Mouse (Mus musculus): ENCODE measurements around the gene Tpd52l2. TPM values are rescaled to one million over a fixed set of nuclear protein-coding genes. Genes with fewer than 3 reads are reported as not detected.
A peak's percentile ranks its signal among the peaks of the same experiment; 100 is the strongest.
"Not testable (repeated sequence)": the region's sequence is repeated elsewhere in the genome, so short reads cannot be mapped to it uniquely, and the experiment has no call there.

Tpd52l2 gene
- polyA plus RNA-seq, 1 experiment from 2014 or later, result 151 TPM

- no peak for DNase-seq (ENCODE audit: extremely low spot score, low spot score)
Measured at GRCm38 (mm10) chr2:181493156-181493927, 3.6 kb upstream of the Tpd52l2 start, which contains the start of gene Abhd16b. Gene Abhd16b, plus strand, starts transcription at chr2:181493206.

GRCm38 (mm10) chr2:181494266-181494945 is 2.5 kb upstream of the Tpd52l2 start:
- H3K4me3 ChIP-seq, result no peak overlapping the region
- H3K9me3 ChIP-seq, result no peaks in the 10 kb centered on the region
- no peak for DNase-seq (ENCODE audit: extremely low spot score, low spot score)
- peaks cover 4% of the 10 kb centered on the region for H3K36me3 ChIP-seq (replicated peaks)
- peaks cover 23% of the 10 kb centered on the region for H3K4me1 ChIP-seq
- 83% methylated on average over 26 of the region's 26 CpGs for WGBS
- H3K27ac ChIP-seq, result no peak overlapping the region
- H3K27me3 ChIP-seq (ENCODE audit: poor library complexity, severe bottlenecking), result no peaks in the 10 kb centered on the region

More at GRCm38 (mm10) chr2:181493156-181493927, 3.6 kb upstream of the Tpd52l2 start, which contains the start of gene Abhd16b:
- peaks cover 21% of the 10 kb centered on the region for H3K4me1 ChIP-seq
- H3K4me3 ChIP-seq, result no peak within 1 kb of the TSS
- H3K9me3 ChIP-seq, result no peaks in the 10 kb centered on the region
- H3K36me3 ChIP-seq (replicated peaks), result no peaks in the 10 kb centered on the region
- H3K27ac ChIP-seq, result no peak within 1 kb of the TSS
- no peaks in the 10 kb centered on the region for H3K27me3 ChIP-seq (ENCODE audit: poor library complexity, severe bottlenecking)
- 86% methylated on average over 31 of the region's 31 CpGs for WGBS

- Histone ChIP-seq H3K4me3 (peak overlapping the region; percentile 83; the same call in 1 of the 2 replicates), H3K4me1 (peaks cover 23% of the 10 kb centered on the region), H3K36me3 (replicated peaks) (peaks cover 18% of the 10 kb centered on the region)
- H3K27ac ChIP-seq; H3K9me3 ChIP-seq; H3K27me3 ChIP-seq (ENCODE audit: poor library complexity, severe bottlenecking); DNase-seq (ENCODE audit: extremely low spot score, low spot score): not testable (repeated sequence)
- WGBS, result 61% methylated on average over 8 of the region's 8 CpGs
Measured at GRCm38 (mm10) chr2:181495845-181496244, 1.1 kb upstream of the Tpd52l2 start.

GRCm38 (mm10) chr2:181496281-181496680 is 661 bp upstream of the Tpd52l2 start:
- H3K27me3 ChIP-seq (ENCODE audit: poor library complexity, severe bottlenecking), result no peaks in the 10 kb centered on the region
- H3K4me1 ChIP-seq, result peaks cover 23% of the 10 kb centered on the region
- H3K36me3 ChIP-seq (replicated peaks), result peaks cover 23% of the 10 kb centered on the region
- peak overlapping the region; percentile 89 for H3K27ac ChIP-seq
- H3K9me3 ChIP-seq, result no peaks in the 10 kb centered on the region
- H3K4me3 ChIP-seq, result peak overlapping the region; percentile 83
- WGBS, result 15% methylated on average over 8 of the region's 8 CpGs
- peak; percentile 55 for DNase-seq (ENCODE audit: extremely low spot score, low spot score)

GRCm38 (mm10) chr2:181497548-181497875 is 570 bp downstream of the Tpd52l2 start:
- WGBS, result under 1% methylated on average over 12 of the region's 12 CpGs
- Histone ChIP-seq H3K9me3 (no peaks in the 10 kb centered on the region), H3K27me3 (ENCODE audit: poor library complexity, severe bottlenecking) (no peaks in the 10 kb centered on the region), H3K4me1 (peaks cover 19% of the 10 kb centered on the region), H3K4me3 (peak overlapping the region; percentile 83), H3K27ac (peak overlapping the region; percentile 89), H3K36me3 (replicated peaks) (peaks cover 35% of the 10 kb centered on the region)
- DNase-seq (ENCODE audit: extremely low spot score, low spot score), result no peak

GRCm38 (mm10) chr2:181498644-181499043 is 1.7 kb downstream of the Tpd52l2 start:
- Histone ChIP-seq H3K36me3 (replicated peaks) (peaks cover 46% of the 10 kb centered on the region), H3K27me3 (ENCODE audit: poor library complexity, severe bottlenecking) (no peaks in the 10 kb centered on the region), H3K27ac (no peak overlapping the region), H3K4me1 (peaks cover 19% of the 10 kb centered on the region), H3K4me3 (peak overlapping the region; percentile 83; the same call in 1 of the 2 replicates), H3K9me3 (no peaks in the 10 kb centered on the region)
- no peak for DNase-seq (ENCODE audit: extremely low spot score, low spot score)
- 83% methylated on average over 4 of the region's 4 CpGs for WGBS

- no peak overlapping the region for H3K4me3 ChIP-seq
- WGBS, result 94% methylated on average over 2 of the region's 2 CpGs
- no peaks in the 10 kb centered on the region for H3K27me3 ChIP-seq (ENCODE audit: poor library complexity, severe bottlenecking)
- H3K4me1 ChIP-seq, result 0 out of 2 replicates have a peak, but pooled peaks cover 3% of the 10 kb centered on the region
- H3K36me3 ChIP-seq (replicated peaks), result peaks cover 99% of the 10 kb centered on the region
- no peaks in the 10 kb centered on the region for H3K9me3 ChIP-seq
- DNase-seq (ENCODE audit: extremely low spot score, low spot score), result no peak
- H3K27ac ChIP-seq, result no peak overlapping the region
Measured at GRCm38 (mm10) chr2:181509191-181509590, 12.2 kb downstream of the Tpd52l2 start.

- no peak for DNase-seq (ENCODE audit: extremely low spot score, low spot score)
- Histone ChIP-seq H3K27me3 (ENCODE audit: poor library complexity, severe bottlenecking) (no peaks in the 10 kb centered on the region), H3K4me3 (no peak overlapping the region), H3K4me1 (no peaks in the 10 kb centered on the region), H3K27ac (no peak overlapping the region), H3K36me3 (replicated peaks) (peaks cover 99% of the 10 kb centered on the region), H3K9me3 (no peaks in the 10 kb centered on the region)
- 95% methylated on average over 8 of the region's 8 CpGs for WGBS
Measured at GRCm38 (mm10) chr2:181511231-181511630, 14.3 kb downstream of the Tpd52l2 start.

- H3K36me3 ChIP-seq (replicated peaks), result peaks cover 59% of the 10 kb centered on the region
Measured at GRCm38 (mm10) chr2:181519201-181519600, 22.3 kb downstream of the Tpd52l2 start.

GRCm38 (mm10) chr2:181520118-181520935 is 23.4 kb downstream of the Tpd52l2 start, which contains the start of gene Dnajc5:
Gene Dnajc5, plus strand, starts transcription at chr2:181520485.
- whole genome bisulfite sequencing, result under 1% methylated on average over 74 of the region's 74 CpGs

More at GRCm38 (mm10) chr2:181519201-181519600, 22.3 kb downstream of the Tpd52l2 start:
- Histone ChIP-seq H3K4me1 (peaks cover 25% of the 10 kb centered on the region), H3K27ac (peak overlapping the region; percentile 93), H3K4me3 (peak overlapping the region; percentile 73), H3K27me3 (ENCODE audit: poor library complexity, severe bottlenecking) (no peaks in the 10 kb centered on the region), H3K9me3 (no peaks in the 10 kb centered on the region)
- DNase-seq (ENCODE audit: extremely low spot score, low spot score), result no peak
- 77% methylated on average over 3 of the region's 3 CpGs for WGBS

GRCm38 (mm10) chr2:181520936-181521227 is 23.9 kb downstream of the Tpd52l2 start:
- DNase-seq (ENCODE audit: extremely low spot score, low spot score), result no peak
- WGBS, result under 1% methylated on average over 17 of the region's 17 CpGs
- no peaks in the 10 kb centered on the region for H3K9me3 ChIP-seq
- H3K4me1 ChIP-seq, result peaks cover 25% of the 10 kb centered on the region
- peaks cover 47% of the 10 kb centered on the region for H3K36me3 ChIP-seq (replicated peaks)
- H3K27me3 ChIP-seq (ENCODE audit: poor library complexity, severe bottlenecking), result no peaks in the 10 kb centered on the region
- H3K27ac ChIP-seq, result peak overlapping the region; percentile 93
- peak overlapping the region; percentile 73 for H3K4me3 ChIP-seq

More at GRCm38 (mm10) chr2:181520118-181520935, 23.4 kb downstream of the Tpd52l2 start, which contains the start of gene Dnajc5:
- Histone ChIP-seq H3K9me3 (no peaks in the 10 kb centered on the region), H3K36me3 (replicated peaks) (peaks cover 48% of the 10 kb centered on the region), H3K4me1 (peaks cover 25% of the 10 kb centered on the region), H3K27ac (peak within 1 kb of the TSS; percentile 93), H3K4me3 (peak within 1 kb of the TSS; percentile 73), H3K27me3 (ENCODE audit: poor library complexity, severe bottlenecking) (no peaks in the 10 kb centered on the region)
- peak; percentile 97 for DNase-seq (ENCODE audit: extremely low spot score, low spot score)

- peaks cover 25% of the 10 kb centered on the region for H3K4me1 ChIP-seq
- no peak for DNase-seq (ENCODE audit: extremely low spot score, low spot score)
Measured at GRCm38 (mm10) chr2:181521491-181521890, 24.5 kb downstream of the Tpd52l2 start.

More at GRCm38 (mm10) chr2:181521491-181521890, 24.5 kb downstream of the Tpd52l2 start:
- WGBS, result 66% methylated on average over 10 of the region's 10 CpGs
- no peaks in the 10 kb centered on the region for H3K27me3 ChIP-seq (ENCODE audit: poor library complexity, severe bottlenecking)
- no peaks in the 10 kb centered on the region for H3K9me3 ChIP-seq
- H3K27ac ChIP-seq, result peak overlapping the region; percentile 93; the same call in 1 of the 2 replicates
- H3K36me3 ChIP-seq (replicated peaks), result peaks cover 45% of the 10 kb centered on the region
- H3K4me3 ChIP-seq, result peak overlapping the region; percentile 73

Measured in forebrain, embryonic 10.5 days (tissue).